29 mouse cellular contexts compared by ENCODE assay signal in the genomic region with DNA sequence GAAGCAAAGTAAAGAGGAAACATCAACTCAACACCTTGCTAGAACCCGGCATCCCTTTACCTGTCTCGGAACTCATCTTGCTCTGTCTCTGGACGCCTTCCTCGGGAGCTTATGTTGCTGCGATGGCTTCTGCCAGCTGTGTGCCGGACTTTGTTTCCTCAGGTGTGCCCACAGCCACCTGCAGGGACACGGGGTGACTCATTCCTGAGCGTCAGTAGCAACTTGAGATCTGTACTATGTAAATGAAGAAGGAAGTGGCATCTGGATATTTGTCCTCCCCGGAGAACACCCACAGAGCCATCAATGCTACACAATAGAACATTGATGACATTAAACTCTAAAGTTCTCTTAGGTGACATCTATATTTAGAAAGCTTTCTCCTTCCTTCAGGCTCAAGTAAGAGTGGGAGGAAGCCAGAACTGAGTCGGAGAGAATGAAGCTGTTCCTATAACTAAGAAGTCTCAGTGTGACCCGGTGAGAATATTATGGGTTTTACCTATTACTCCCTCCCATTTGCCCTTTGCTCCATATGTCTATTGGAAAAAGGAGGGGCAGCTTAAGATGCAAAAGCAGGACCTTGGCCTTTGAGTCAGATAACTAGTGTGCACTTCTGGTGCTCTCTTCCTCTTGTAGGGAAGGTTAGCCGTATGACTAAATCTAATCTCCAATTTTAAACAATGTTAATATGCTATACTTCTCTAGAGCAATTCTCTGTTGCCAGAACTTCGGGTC. TPM values are rescaled to one million over a fixed set of nuclear protein-coding genes. Genes with fewer than 3 reads are reported as not detected.
DNase-seq lines count a peak whose midpoint lies in the region; ATAC-seq and TF ChIP-seq lines count a peak whose summit lies in the region.
"Had no signal": no experiment of that assay in that cellular context is flagged by ENCODE, and none has a peak within 500 bp of the region (broad histone marks: within the 10 kb centered on the region; RNA-seq: fewer than 3 reads in every experiment).

No protein-coding gene starts in this region.

- in situ Hi-C loops in CH12.LX (cut with MboI; ENCODE audit: low pct_ligation_motif_present, low pct_unique_long_range_greater_than_20kb, low sequenced_read_pairs): no loop called here

- no peak overlapping the region for H3K4me2 ChIP-seq in CH12.LX (ENCODE audit: insufficient read depth, low read depth, poor library complexity, severe bottlenecking)
- H3K4me2 ChIP-seq in intestine, postnatal 0 days (replicated peaks; ENCODE audit: low read depth): peak overlapping the region; percentile 58
- no peak overlapping the region for H3K4me2 ChIP-seq in stomach, embryonic 16.5 days (ENCODE audit: low read depth, low read length)
- H3K4me2 ChIP-seq: embryonic facial prominence, embryonic 15.5 days; heart, embryonic 13.5 days; hindbrain, embryonic 12.5 days had no signal

- no peak for TF ChIP-seq POLR2A in CH12.LX (IDR thresholded peaks at IDR 0.05; ENCODE audit: low read depth, low read length)
- TF ChIP-seq POLR2A in kidney, adult 2 months (IDR thresholded peaks at IDR 0.05; ENCODE audit: low read depth, low read length): no peak

- no peak for TF ChIP-seq RAD21 in CH12.LX (IDR thresholded peaks at IDR 0.05; ENCODE audit: low read depth, low read length)

- DNase-seq in CH12.LX (ENCODE audit: extremely low read depth): peak; percentile 44
- DNase-seq in ZHBTc4 (ENCODE audit: low read depth, low spot score): peak; percentile 82
- no peak for DNase-seq in kidney, adult 2 months
- DNase-seq in urinary bladder, postnatal 25 days (ENCODE audit: low spot score): no peak
- no peak for DNase-seq in adrenal gland, adult 2 months
- DNase-seq: adrenal gland, postnatal 36 days; B cell, adult 2 months; cerebellum, adult 8-10 months; cerebellum, postnatal 14 days; embryo, embryonic 11 days; gastrocnemius, adult 2 months; gastrocnemius, postnatal 36 days; heart, adult 11 months; heart, postnatal 36 days had no signal

- peaks cover 7% of the 10 kb centered on the region for H3K79me2 ChIP-seq in CH12.LX (replicated peaks; ENCODE audit: control insufficient read depth, extremely low read depth, insufficient read depth, poor library complexity, severe bottlenecking)

- no peak for TF ChIP-seq CTCF in CH12.LX (conservative IDR thresholded peaks at IDR 0.05 in 1 of 2, IDR thresholded peaks at IDR 0.05 in 1 of 2; ENCODE audit: low read depth in 2 of 2, low read length in 2 of 2)
- TF ChIP-seq CTCF in intestine, postnatal 0 days (IDR thresholded peaks at IDR 0.05; ENCODE audit: low read depth): no peak
- TF ChIP-seq CTCF in kidney, adult 2 months (conservative IDR thresholded peaks at IDR 0.05; ENCODE audit: insufficient read depth, insufficient read length, low read depth, low read length): no peak

- H3K36me3 ChIP-seq in CH12.LX (replicated peaks in 1 of 2; ENCODE audit: control insufficient read depth in 1 of 2, insufficient read depth in 1 of 2, low read length in 1 of 2): peaks cover 72 to 90% of the 10 kb centered on the region in 2 experiments
- no peaks in the 10 kb centered on the region for H3K36me3 ChIP-seq in intestine, postnatal 0 days (ENCODE audit: control insufficient read depth, insufficient read depth)
- H3K36me3 ChIP-seq in stomach, embryonic 16.5 days (ENCODE audit: control insufficient read depth, insufficient read depth, low read length): no peaks in the 10 kb centered on the region
- H3K36me3 ChIP-seq in kidney, adult 2 months (ENCODE audit: control insufficient read depth, insufficient read depth, low read length): no peaks in the 10 kb centered on the region
- H3K36me3 ChIP-seq: embryonic facial prominence, embryonic 15.5 days; forebrain, embryonic 10.5 days; heart, embryonic 13.5 days; hindbrain, embryonic 12.5 days had no signal

- no peak overlapping the region for H3K27ac ChIP-seq in CH12.LX (ENCODE audit: insufficient read depth, low read depth)
- peak overlapping the region; percentile 95 for H3K27ac ChIP-seq in intestine, postnatal 0 days (ENCODE audit: low read depth, low read length)
- H3K27ac ChIP-seq in stomach, embryonic 16.5 days (ENCODE audit: low read length): no peak overlapping the region
- no peak overlapping the region for H3K27ac ChIP-seq in kidney, adult 2 months (ENCODE audit: insufficient read depth, low read depth, low read length)
- H3K27ac ChIP-seq: embryonic facial prominence, embryonic 15.5 days; forebrain, embryonic 10.5 days; gastrocnemius, adult 2 months; heart, embryonic 13.5 days; hindbrain, embryonic 12.5 days; hindbrain, postnatal 0 days had no signal

- WGBS in intestine, postnatal 0 days: 40% methylated on average over 13 of the region's 13 CpGs
- 71% methylated on average over 13 of the region's 13 CpGs for WGBS in stomach, embryonic 16.5 days
- WGBS in kidney, adult 2 months: 82% methylated on average over 13 of the region's 13 CpGs

- TF ChIP-seq EP300 in CH12.LX (IDR thresholded peaks at IDR 0.05; ENCODE audit: low read length): peak; percentile 56

- H3K4me3 ChIP-seq in CH12.LX (replicated peaks in 1 of 3; ENCODE audit: low read depth in 2 of 3, low read length in 2 of 3, poor library complexity in 1 of 3): no peak overlapping the region
- peak overlapping the region; percentile 44 for H3K4me3 ChIP-seq in intestine, postnatal 0 days (ENCODE audit: low read depth, low read length)
- H3K4me3 ChIP-seq in stomach, embryonic 16.5 days (replicated peaks; ENCODE audit: low read length): no peak overlapping the region
- H3K4me3 ChIP-seq in kidney, adult 2 months (ENCODE audit: insufficient read depth, low read depth, low read length): no peak overlapping the region
- H3K4me3 ChIP-seq: embryonic facial prominence, embryonic 15.5 days; erythroblast, embryonic 14.5 days; forebrain, embryonic 10.5 days; gastrocnemius, adult 2 months; heart, embryonic 13.5 days; hindbrain, embryonic 12.5 days had no signal

- peaks cover 3 to 40% of the 10 kb centered on the region in 2 experiments; a peak in 3 of 4 replicates for H3K4me1 ChIP-seq in CH12.LX (ENCODE audit: control insufficient read depth in 1 of 2, insufficient read depth in 2 of 2)
- H3K4me1 ChIP-seq in intestine, postnatal 0 days (replicated peaks; ENCODE audit: control insufficient read depth, insufficient read depth, low read length): no peaks in the 10 kb centered on the region
- H3K4me1 ChIP-seq in stomach, embryonic 16.5 days (ENCODE audit: control insufficient read depth, insufficient read depth, low read length): no peaks in the 10 kb centered on the region
- H3K4me1 ChIP-seq in kidney, adult 2 months (ENCODE audit: control insufficient read depth, insufficient read depth, low read length): no peaks in the 10 kb centered on the region
- H3K4me1 ChIP-seq: embryonic facial prominence, embryonic 15.5 days; forebrain, embryonic 10.5 days; heart, embryonic 13.5 days; hindbrain, embryonic 12.5 days had no signal

- H3K9me3 ChIP-seq in CH12.LX (replicated peaks; ENCODE audit: low read length): peaks cover 10% of the 10 kb centered on the region
- no peaks in the 10 kb centered on the region for H3K9me3 ChIP-seq in intestine, postnatal 0 days (ENCODE audit: control insufficient read depth)
- no peaks in the 10 kb centered on the region for H3K9me3 ChIP-seq in stomach, embryonic 16.5 days (replicated peaks; ENCODE audit: control insufficient read depth, low read length)
- H3K9me3 ChIP-seq: embryonic facial prominence, embryonic 15.5 days; forebrain, embryonic 10.5 days; heart, embryonic 13.5 days; hindbrain, embryonic 12.5 days had no signal

- no peak overlapping the region for H3K9ac ChIP-seq in CH12.LX (ENCODE audit: insufficient read depth, low read depth)
- H3K9ac ChIP-seq in intestine, postnatal 0 days (ENCODE audit: low read depth, low read length): peak overlapping the region; percentile 42; the same call in 1 of the 2 replicates
- H3K9ac ChIP-seq in stomach, embryonic 16.5 days (ENCODE audit: low read length): no peak overlapping the region
- H3K9ac ChIP-seq: embryonic facial prominence, embryonic 15.5 days; heart, embryonic 13.5 days; hindbrain, embryonic 12.5 days had no signal

- dilution Hi-C loops in CH12.LX (cut with MboI; ENCODE audit: extremely low pct_ligation_motif_present, extremely low pct_unique_long_range_greater_than_20kb, low sequenced_read_pairs): no loop called here

- peak; percentile 97 for ATAC-seq in intestine, postnatal 0 days
- peak; percentile 70; the same call in 1 of the 2 replicates for ATAC-seq in stomach, embryonic 16.5 days (ENCODE audit: insufficient read depth, low FRiP score)
- ATAC-seq: activated CD4-positive, CD25-positive, alpha-beta regulatory T cell, adult 4 months; CD4-positive, CD25-positive, alpha-beta regulatory T cell, adult 4 months; forebrain, embryonic 14.5 days; hindbrain, postnatal 0 days had no signal

- no peaks in the 10 kb centered on the region for H3K27me3 ChIP-seq in CH12.LX (replicated peaks)
- H3K27me3 ChIP-seq in intestine, postnatal 0 days (replicated peaks; ENCODE audit: control insufficient read depth, insufficient read depth, low read length): no peaks in the 10 kb centered on the region
- no peaks in the 10 kb centered on the region for H3K27me3 ChIP-seq in stomach, embryonic 16.5 days (ENCODE audit: control insufficient read depth, insufficient read depth, low read length)
- no peaks in the 10 kb centered on the region for H3K27me3 ChIP-seq in kidney, adult 2 months (replicated peaks; ENCODE audit: control insufficient read depth, insufficient read depth, low read length)
- H3K27me3 ChIP-seq: embryonic facial prominence, embryonic 15.5 days; heart, embryonic 13.5 days; hindbrain, embryonic 12.5 days had no signal

RNA-seq across cellular contexts. Expression of gene Apobec1, which starts 11.1 kb away (rescaled TPM):
- 32.2 and 39.6 TPM in 2 replicates for total RNA-seq in CH12.LX (2012; rRNA removed)
- 42.6 and 46.2 TPM in 2 replicates for total RNA-seq in CH12.LX (2014; rRNA removed)
- 34.4 and 41.9 TPM in 2 replicates for polyA plus RNA-seq in CH12.LX (2012; ENCODE audit: insufficient read length, low read depth)
- polyA plus RNA-seq in intestine, postnatal 0 days (2015; fragmentation: Nextera tagmentation; extraction: Ambion mirVana): 23.8 and 26.0 TPM in 2 replicates
- 6.1 and 6.2 TPM in 2 replicates for polyA plus RNA-seq in stomach, embryonic 16.5 days (2015; fragmentation: Nextera tagmentation; extraction: Ambion mirVana)
- polyA plus RNA-seq in kidney, adult 2 months (2012; rRNA removed): 11.3 and 15.2 TPM in 2 replicates
- total RNA-seq in adrenal gland, adult 2 months (2021): 10 to 100 TPM; 11.7 to 13.5 TPM
- polyA plus RNA-seq in adrenal gland, adult 2 months (2012; rRNA removed): 13.4 and 15.4 TPM in 2 replicates
- polyA plus RNA-seq: erythroblast, embryonic 14.5 days had no signal

RNA-seq across cellular contexts. Expression of gene Gdf3, which starts 18.7 kb away (rescaled TPM):
- not detected in 2 replicates for total RNA-seq in CH12.LX (2012; rRNA removed)
- total RNA-seq in CH12.LX (2014; rRNA removed): not detected in 2 replicates
- polyA plus RNA-seq in CH12.LX (2012; ENCODE audit: insufficient read length, low read depth): not detected in 2 replicates
- polyA plus RNA-seq in intestine, postnatal 0 days (2015; fragmentation: Nextera tagmentation; extraction: Ambion mirVana): 0.07 and 0.09 TPM in 2 replicates
- 0.14 and 0.18 TPM in 2 replicates for polyA plus RNA-seq in stomach, embryonic 16.5 days (2015; fragmentation: Nextera tagmentation; extraction: Ambion mirVana)
- not detected in 2 replicates for polyA plus RNA-seq in kidney, adult 2 months (2012; rRNA removed)
- not detected for total RNA-seq in adrenal gland, adult 2 months (2021)
- polyA plus RNA-seq in adrenal gland, adult 2 months (2012; rRNA removed): 0.04 and 0.08 TPM in 2 replicates
- total RNA-seq: adrenal gland, adult 18-20 months; adrenal gland, postnatal 36 days; gastrocnemius, adult 2 months; gastrocnemius, postnatal 36 days; heart, postnatal 36 days had no signal
- polyA plus RNA-seq: CD4-positive, CD25-positive, alpha-beta regulatory T cell, adult 4 months; embryonic facial prominence, embryonic 11.5 days; erythroblast, embryonic 14.5 days; forebrain, embryonic 14.5 days had no signal

RNA-seq across cellular contexts. Expression of gene Dppa3, which starts 35.0 kb away (rescaled TPM):
- total RNA-seq in CH12.LX (2012; rRNA removed) (not detected in 2 replicates), CH12.LX (2014; rRNA removed) (not detected in 2 replicates)
- not detected in 2 replicates for polyA plus RNA-seq in CH12.LX (2012; ENCODE audit: insufficient read length, low read depth)
- not detected in 2 replicates for polyA plus RNA-seq in intestine, postnatal 0 days (2015; fragmentation: Nextera tagmentation; extraction: Ambion mirVana)
- polyA plus RNA-seq in stomach, embryonic 16.5 days (2015; fragmentation: Nextera tagmentation; extraction: Ambion mirVana): not detected in 2 replicates
- not detected in 2 replicates for polyA plus RNA-seq in kidney, adult 2 months (2012; rRNA removed)
- not detected for total RNA-seq in adrenal gland, adult 2 months (2021)
- not detected in 2 replicates for polyA plus RNA-seq in adrenal gland, adult 2 months (2012; rRNA removed)
- total RNA-seq: adrenal gland, adult 18-20 months; adrenal gland, postnatal 36 days; common myeloid progenitor, adult 5-6 weeks; gastrocnemius, adult 2 months; gastrocnemius, postnatal 36 days; heart, postnatal 36 days; hindbrain, postnatal 0 days had no signal
- polyA plus RNA-seq: activated CD4-positive, CD25-positive, alpha-beta regulatory T cell, adult 4 months; CD4-positive, CD25-positive, alpha-beta regulatory T cell, adult 4 months; embryonic facial prominence, embryonic 11.5 days; embryonic facial prominence, embryonic 15.5 days; erythroblast, embryonic 14.5 days; forebrain, embryonic 10.5 days; forebrain, embryonic 14.5 days; heart, embryonic 13.5 days; hindbrain, embryonic 12.5 days; hindbrain, postnatal 0 days had no signal

RNA-seq across cellular contexts. Expression of gene Aicda, which starts 37.6 kb away (rescaled TPM):
- total RNA-seq in CH12.LX (2012; rRNA removed): 5.4 and 6.4 TPM in 2 replicates
- 41.1 TPM in 2 replicates for total RNA-seq in CH12.LX (2014; rRNA removed)
- polyA plus RNA-seq in CH12.LX (2012; ENCODE audit: insufficient read length, low read depth): 33.3 and 36.6 TPM in 2 replicates
- not detected in 2 replicates for polyA plus RNA-seq in intestine, postnatal 0 days (2015; fragmentation: Nextera tagmentation; extraction: Ambion mirVana)
- polyA plus RNA-seq in stomach, embryonic 16.5 days (2015; fragmentation: Nextera tagmentation; extraction: Ambion mirVana): 0.14 TPM in 1 of 2 replicates, not detected in the other
- not detected in 2 replicates for polyA plus RNA-seq in kidney, adult 2 months (2012; rRNA removed)
- not detected for total RNA-seq in adrenal gland, adult 2 months (2021)
- polyA plus RNA-seq in adrenal gland, adult 2 months (2012; rRNA removed): not detected in 2 replicates
- total RNA-seq: adrenal gland, adult 18-20 months; adrenal gland, postnatal 36 days; common myeloid progenitor, adult 5-6 weeks; gastrocnemius, adult 2 months; gastrocnemius, postnatal 36 days; heart, postnatal 36 days had no signal
- polyA plus RNA-seq: embryonic facial prominence, embryonic 11.5 days; embryonic facial prominence, embryonic 15.5 days; erythroblast, embryonic 14.5 days; forebrain, embryonic 10.5 days; heart, embryonic 13.5 days; heart, postnatal 0 days had no signal

Comparison
In these comparisons a context has a peak if more than half of its experiments do, and no peak if none do; other contexts are left out.
1. DNase-seq: peak in CH12.LX (single experiment) and ZHBTc4 (single experiment); none in kidney, adult 2 months (single experiment), urinary bladder, postnatal 25 days (single experiment) and adrenal gland, adult 2 months (single experiment).